Mouse (Mus musculus) MEL (cell line): ENCODE data around the gene Matn1. TPM values are rescaled to one million over a fixed set of nuclear protein-coding genes. Genes with fewer than 3 reads are reported as not detected.

Source experiments
- DNase-seq: peaks from one replicate; pipeline ENCODE4 v3.0.0; 2011; ENCODE audit warnings: low read depth, low spot score
- H3K27ac ChIP-seq: 2 replicates; pipeline ENCODE4 v1.5.1; 2012; ENCODE audit warnings: low read depth, mild to moderate bottlenecking, control low read depth, low read length, moderate library complexity; ENCODE audit not compliant: control insufficient read depth
- H3K27me3 ChIP-seq, 2 experiments: fragments of 150-350 bp in 1 of 2; sonication (generic) in 1 of 2; 2 replicates each; pipeline ENCODE4 v1.6.1; 2012; ENCODE audit warnings: low read length in 2 of 2, mild to moderate bottlenecking in 2 of 2, improper control_type of control experiment in 1 of 2, moderate library complexity in 1 of 2; ENCODE audit not compliant: insufficient read depth in 2 of 2, control insufficient read depth in 1 of 2
- H3K36me3 ChIP-seq, 2 experiments: 2 replicates each; pipeline ENCODE4 v1.6.1; 2012 to 2014; ENCODE audit warnings: low read length in 2 of 2, improper control_type of control experiment in 1 of 2, inconsistent platforms in 1 of 2, mild to moderate bottlenecking in 1 of 2; ENCODE audit not compliant: insufficient read depth in 2 of 2, control insufficient read depth in 1 of 2
- H3K4me1 ChIP-seq, 2 experiments: fragments of 150-350 bp in 1 of 2; sonication (generic) in 1 of 2; 2 replicates each; pipeline ENCODE4 v1.6.1; 2012; ENCODE audit warnings: low read length in 2 of 2, improper control_type of control experiment in 1 of 2, mild to moderate bottlenecking in 1 of 2; ENCODE audit not compliant: insufficient read depth in 2 of 2, control insufficient read depth in 1 of 2
- H3K4me3 ChIP-seq, 2 experiments: fragments of 150-350 bp in 1 of 2; sonication (generic) in 1 of 2; 2 replicates each; pipeline ENCODE4 v1.5.1; 2012; ENCODE audit warnings: low read depth in 2 of 2, low read length in 2 of 2, mild to moderate bottlenecking in 2 of 2, moderate library complexity in 2 of 2, control low read depth in 1 of 2, improper control_type of control experiment in 1 of 2; ENCODE audit not compliant: control insufficient read depth in 1 of 2, insufficient read depth in 1 of 2
- H3K79me2 ChIP-seq: 2 replicates; pipeline ENCODE4 v1.6.1; 2012; ENCODE audit warnings: mild to moderate bottlenecking, low read length, moderate library complexity; ENCODE audit not compliant: control insufficient read depth, poor library complexity, insufficient read depth
- H3K9ac ChIP-seq: 2 replicates; pipeline ENCODE4 v1.6.1; 2012; ENCODE audit warnings: low read depth, mild to moderate bottlenecking, control low read depth, low read length, moderate library complexity; ENCODE audit not compliant: control insufficient read depth, poor library complexity, severe bottlenecking
- H3K9me3 ChIP-seq: fragments of 150-350 bp; sonication (generic); replicated peaks from 2 replicates; pipeline ENCODE4 v1.6.1; 2012; ENCODE audit warnings: mild to moderate bottlenecking, low read length, improper control_type of control experiment, moderate library complexity; ENCODE audit not compliant: insufficient read depth
- CHD1 ChIP-seq: IDR thresholded peaks from 2 replicates; pipeline ENCODE4 v1.6.1; 2012; ENCODE audit warnings: low read depth, mild to moderate bottlenecking, inconsistent platforms, low read length, improper control_type of control experiment
- CTCF ChIP-seq, 3 experiments: IDR thresholded peaks in 2 of 3; conservative IDR thresholded peaks in 1 of 3; 2 replicates each; pipeline ENCODE4 v1.5.1; 2011 to 2012; ENCODE audit warnings: low read length in 3 of 3, low read depth in 2 of 3, mild to moderate bottlenecking in 2 of 3, improper control_type of control experiment in 1 of 3, inconsistent platforms in 1 of 3, mixed read lengths in 1 of 3, moderate library complexity in 1 of 3; ENCODE audit not compliant: control insufficient read depth in 1 of 3, insufficient read depth in 1 of 3, poor library complexity in 1 of 3, severe bottlenecking in 1 of 3
- GATA1 ChIP-seq: IDR thresholded peaks from 2 replicates; pipeline ENCODE4 v1.6.1; 2011; ENCODE audit warnings: low read depth, low read length, improper control_type of control experiment
- NELFE ChIP-seq: IDR thresholded peaks from 2 replicates; pipeline ENCODE4 v1.6.1; 2011; ENCODE audit warnings: low read depth, low read length, improper control_type of control experiment
- POLR2A ChIP-seq, 2 experiments: IDR thresholded peaks; 2 replicates each; pipeline ENCODE4 v1.6.1; 2011 to 2012; ENCODE audit warnings: low read length in 2 of 2, mild to moderate bottlenecking in 2 of 2, control low read depth in 1 of 2, improper control_type of control experiment in 1 of 2, low read depth in 1 of 2, moderate library complexity in 1 of 2; ENCODE audit not compliant: control insufficient read depth in 1 of 2, insufficient read depth in 1 of 2, poor library complexity in 1 of 2
- POLR2AphosphoS2 ChIP-seq: IDR thresholded peaks from 2 replicates; pipeline ENCODE4 v1.6.1; 2011; ENCODE audit warnings: low read length, improper control_type of control experiment
- RAD21 ChIP-seq: IDR thresholded peaks from 2 replicates; pipeline ENCODE4 v1.6.1; 2011; ENCODE audit warnings: mild to moderate bottlenecking, low read depth, low read length, improper control_type of control experiment
- SMC3 ChIP-seq: IDR thresholded peaks from 2 replicates; pipeline ENCODE4 v1.6.1; 2011; ENCODE audit warnings: low read depth, low read length, improper control_type of control experiment
- TAL1 ChIP-seq: IDR thresholded peaks from 2 replicates; pipeline ENCODE4 v1.6.1; 2012; ENCODE audit warnings: mild to moderate bottlenecking, inconsistent platforms, low read length, moderate library complexity, mixed read lengths
- ZC3H11A ChIP-seq: IDR thresholded peaks from 2 replicates; pipeline ENCODE4 v1.6.1; 2012; ENCODE audit warnings: low read depth, mild to moderate bottlenecking, inconsistent platforms, low read length, improper control_type of control experiment
- polyA plus RNA-seq, 2 experiments: library from polyadenylated mRNA; stranded (reverse) in 1 of 2; unstranded in 1 of 2; fragments of >175 nt in 1 of 2; fragments of >200 nt in 1 of 2; gene quantifications; 2 replicates each; pipeline versions ENCODE4 v1.2.1 to v1.2.4; 2012; ENCODE audit warnings: low replicate concordance in 2 of 2, low read depth in 1 of 2; ENCODE audit not compliant: insufficient read length in 2 of 2, insufficient read depth in 1 of 2, missing spikeins in 1 of 2
- total RNA-seq: library from RNA; depleted of rRNA; stranded (reverse); fragments of 300-350 nt; gene quantifications from 2 replicates; pipeline ENCODE4 v1.2.3, GENCODE M21; 2012

Matn1 gene
- total and polyA plus RNA-seq, 3 experiments: not detected

DNA sequence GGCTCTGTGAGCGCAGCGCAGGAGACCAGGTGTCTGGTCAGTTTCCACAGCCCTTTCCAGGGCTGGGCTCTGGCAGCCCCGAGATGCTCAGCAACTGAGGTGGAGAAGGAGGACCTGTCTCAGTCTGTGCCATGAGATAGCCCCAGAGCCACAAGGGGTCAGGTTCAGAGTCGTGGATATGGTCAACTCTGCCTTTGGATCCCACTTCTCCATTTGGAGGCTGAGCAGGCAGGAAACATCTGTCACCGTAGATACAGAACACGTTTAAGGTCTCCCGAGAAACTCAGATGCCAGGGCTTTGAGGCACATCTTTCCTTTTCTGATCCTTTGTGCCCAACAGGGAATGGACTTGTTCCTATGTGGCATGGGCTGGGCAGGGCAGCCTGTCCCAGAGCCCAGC is 594 bp downstream of the Matn1 start:
- Histone ChIP-seq H3K4me1 (0 out of 4 replicates have a peak, but pooled peaks cover 0 to 3% of the 10 kb centered on the region in 2 experiments), H3K9ac (no peak overlapping the region), H3K27ac (no peak overlapping the region), H3K9me3 (no peaks in the 10 kb centered on the region), H3K36me3 (no peaks in the 10 kb centered on the region), H3K79me2 (no peaks in the 10 kb centered on the region), H3K4me3 (no peak overlapping the region), H3K27me3 (no peaks in the 10 kb centered on the region)
- TF ChIP-seq NELFE (no peak), TAL1 (peak; percentile 70), SMC3 (no peak), POLR2AphosphoS2 (no peak)
- DNase-seq: peak; percentile 22

DNA sequence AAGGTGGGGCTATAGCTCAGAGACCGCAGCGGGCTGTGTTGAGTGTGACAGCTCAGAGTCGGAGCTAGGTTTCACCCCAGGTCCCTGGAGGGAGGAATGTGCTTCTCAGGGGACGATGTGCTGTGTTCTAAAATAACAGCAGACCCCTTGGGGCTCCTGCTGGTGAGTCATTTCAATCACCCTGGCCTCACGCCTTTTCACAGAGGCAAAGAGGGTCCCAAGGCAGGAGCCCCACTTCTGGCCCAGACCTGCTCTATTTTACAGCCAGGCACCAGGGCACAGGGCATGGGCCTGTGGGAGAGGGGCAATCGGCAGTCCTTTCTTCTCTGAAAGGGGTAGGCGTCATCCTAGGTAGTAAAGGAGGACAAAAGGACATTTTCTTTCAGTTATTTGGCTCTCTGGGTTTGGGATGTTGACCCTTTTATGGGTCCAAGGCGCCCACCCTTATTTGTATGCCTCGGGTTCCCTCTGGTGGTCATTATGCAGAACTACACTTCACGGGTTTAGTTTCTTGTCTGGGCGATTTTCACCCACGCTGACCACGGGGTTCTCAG is 3.0 kb downstream of the Matn1 start:
- H3K4me3 ChIP-seq: no peak overlapping the region
- no peak overlapping the region for H3K27ac ChIP-seq
- H3K36me3 ChIP-seq: no peaks in the 10 kb centered on the region
- H3K79me2 ChIP-seq: no peaks in the 10 kb centered on the region
- H3K27me3 ChIP-seq: no peaks in the 10 kb centered on the region; a peak in 1 of 4 replicates
- DNase-seq: peak; percentile 53
- no peaks in the 10 kb centered on the region for H3K4me1 ChIP-seq
- no peaks in the 10 kb centered on the region for H3K9me3 ChIP-seq
- TF ChIP-seq CHD1 (no peak), RAD21 (peak; percentile 99), SMC3 (peak; percentile 99), CTCF (IDR thresholded peaks at IDR 0.05 in 2 of 3, conservative IDR thresholded peaks at IDR 0.05 in 1 of 3; ENCODE audit: control insufficient read depth in 1 of 3, insufficient read depth in 1 of 3, low read depth in 2 of 3, low read length in 3 of 3, poor library complexity in 1 of 3, severe bottlenecking in 1 of 3) (peak; percentile 77 to 98 (median 77)), ZC3H11A (peak; percentile 98), GATA1 (no peak)
- no peak overlapping the region for H3K9ac ChIP-seq

DNA sequence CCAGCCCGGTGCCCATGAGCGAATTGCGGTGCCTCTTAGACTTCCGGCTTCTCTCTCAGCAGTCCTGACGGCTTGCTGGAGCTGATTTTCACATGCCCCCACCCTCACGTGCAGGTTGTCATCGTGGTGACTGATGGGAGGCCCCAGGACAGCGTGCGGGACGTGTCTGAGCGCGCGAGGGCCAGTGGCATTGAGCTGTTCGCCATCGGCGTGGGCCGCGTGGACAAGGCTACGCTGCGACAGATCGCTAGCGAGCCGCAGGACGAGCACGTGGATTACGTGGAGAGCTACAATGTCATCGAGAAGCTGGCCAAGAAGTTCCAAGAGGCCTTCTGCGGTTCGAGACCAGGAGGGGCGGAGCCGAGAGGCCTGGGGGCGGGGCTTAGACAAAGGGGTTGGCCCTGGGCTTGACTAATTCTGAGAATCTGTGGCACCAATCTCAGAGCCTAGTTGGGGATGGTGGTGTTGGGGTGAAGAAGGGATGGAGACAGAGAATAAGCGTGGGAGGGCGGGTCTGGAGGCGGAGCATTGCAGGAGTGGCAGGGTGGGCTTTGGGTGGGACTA is 5.7 kb downstream of the Matn1 start:
- H3K27me3 ChIP-seq: no peaks in the 10 kb centered on the region; a peak in 1 of 4 replicates
- no peak overlapping the region for H3K4me3 ChIP-seq

More for the DNA sequence above, 5.7 kb downstream of the Matn1 start:
- Histone ChIP-seq H3K9me3 (no peaks in the 10 kb centered on the region), H3K36me3 (no peaks in the 10 kb centered on the region), H3K27ac (no peak overlapping the region), H3K9ac (no peak overlapping the region), H3K4me1 (no peaks in the 10 kb centered on the region)
- DNase-seq: no peak
- no peak for TF ChIP-seq POLR2A (IDR thresholded peaks at IDR 0.05; ENCODE audit: control insufficient read depth in 1 of 2, insufficient read depth in 1 of 2, low read depth in 1 of 2, low read length in 2 of 2, poor library complexity in 1 of 2)
- TF ChIP-seq, all 39 proteins: peak for 0
- no peaks in the 10 kb centered on the region for H3K79me2 ChIP-seq
